Mouse (Mus musculus) limb, embryonic 11.5 days (tissue): ENCODE results near the gene Hoxa10. TPM values are rescaled to one million over a fixed set of nuclear protein-coding genes. Genes with fewer than 3 reads are reported as not detected.

Source experiments
- ATAC-seq: fragments of 200-750 bp; cut with Nextera tagmentation; 2 replicates; pipeline ENCODE4 v1.8.0; 2017; ENCODE audit warnings: low read depth; ENCODE audit not compliant: insufficient number of reproducible peaks, low FRiP score, low TSS enrichment
- DNase-seq: peaks from one replicate; pipeline ENCODE4 v3.0.0-alpha.2; 2015; ENCODE audit warnings: low spot score
- H3K27ac ChIP-seq: fragments of 300-500 bp; sonication (generic); replicated peaks from 2 replicates; pipeline ENCODE4 v1.5.1; 2014; ENCODE audit warnings: low read depth, mild to moderate bottlenecking, low read length
- H3K27me3 ChIP-seq: fragments of 300-500 bp; sonication (generic); 2 replicates; pipeline ENCODE4 v1.6.1; 2014; ENCODE audit warnings: mild to moderate bottlenecking, low read length, mixed read lengths; ENCODE audit not compliant: control insufficient read depth, insufficient read depth
- H3K36me3 ChIP-seq: fragments of 300-500 bp; sonication (generic); 2 replicates; pipeline ENCODE4 v1.6.1; 2014; ENCODE audit warnings: mild to moderate bottlenecking, low read length, moderate library complexity, mixed read lengths; ENCODE audit not compliant: control insufficient read depth, insufficient read depth
- H3K4me1 ChIP-seq: fragments of 300-500 bp; sonication (generic); 2 replicates; pipeline ENCODE4 v1.6.1; 2014; ENCODE audit warnings: low read length, mixed read lengths; ENCODE audit not compliant: control insufficient read depth, insufficient read depth
- H3K4me2 ChIP-seq: fragments of 300-500 bp; sonication (generic); 2 replicates; pipeline ENCODE4 v1.6.1; 2014; ENCODE audit warnings: low read depth, mild to moderate bottlenecking, moderate library complexity; ENCODE audit not compliant: severe bottlenecking
- H3K4me3 ChIP-seq: fragments of 300-500 bp; sonication (generic); 2 replicates; pipeline ENCODE4 v1.5.1; 2014; ENCODE audit warnings: low read depth, low read length
- H3K9ac ChIP-seq: fragments of 300-500 bp; sonication (generic); 2 replicates; pipeline ENCODE4 v1.6.1; 2014; ENCODE audit warnings: mild to moderate bottlenecking, low read length
- H3K9me3 ChIP-seq: fragments of 300-500 bp; sonication (generic); 2 replicates; pipeline ENCODE4 v1.6.1; 2016; ENCODE audit warnings: low read length; ENCODE audit not compliant: control insufficient read depth
- WGBS: fragments of 180-500 bp; shearing (Covaris S2); extraction: QIAGEN DNeasy Blood & Tissue Kit; methylation state at CpG from one replicate; pipeline ENCODE4 v1.1.7; 2014; 5-methylcytosine and 5-hydroxymethylcytosine counted together
- microRNA counts: library from miRNA; unstranded; fragments of <30 nt; microRNA quantifications from one replicate; lab custom pipeline; 2016
- microRNA-seq: library from miRNA; unstranded; fragments of <30 nt; microRNA quantifications from one replicate; pipeline ENCODE4, GENCODE M21; 2016
- polyA plus RNA-seq: library from polyadenylated mRNA; unstranded; fragments of >200 nt; fragmentation: Nextera tagmentation; extraction: Ambion mirVana; gene quantifications from 2 replicates; pipeline ENCODE4 v1.2.1, GENCODE M21; 2014

Gene Hoxa10
- polyA plus RNA-seq, 1 experiment from 2014 or later, result 278 TPM

DNA sequence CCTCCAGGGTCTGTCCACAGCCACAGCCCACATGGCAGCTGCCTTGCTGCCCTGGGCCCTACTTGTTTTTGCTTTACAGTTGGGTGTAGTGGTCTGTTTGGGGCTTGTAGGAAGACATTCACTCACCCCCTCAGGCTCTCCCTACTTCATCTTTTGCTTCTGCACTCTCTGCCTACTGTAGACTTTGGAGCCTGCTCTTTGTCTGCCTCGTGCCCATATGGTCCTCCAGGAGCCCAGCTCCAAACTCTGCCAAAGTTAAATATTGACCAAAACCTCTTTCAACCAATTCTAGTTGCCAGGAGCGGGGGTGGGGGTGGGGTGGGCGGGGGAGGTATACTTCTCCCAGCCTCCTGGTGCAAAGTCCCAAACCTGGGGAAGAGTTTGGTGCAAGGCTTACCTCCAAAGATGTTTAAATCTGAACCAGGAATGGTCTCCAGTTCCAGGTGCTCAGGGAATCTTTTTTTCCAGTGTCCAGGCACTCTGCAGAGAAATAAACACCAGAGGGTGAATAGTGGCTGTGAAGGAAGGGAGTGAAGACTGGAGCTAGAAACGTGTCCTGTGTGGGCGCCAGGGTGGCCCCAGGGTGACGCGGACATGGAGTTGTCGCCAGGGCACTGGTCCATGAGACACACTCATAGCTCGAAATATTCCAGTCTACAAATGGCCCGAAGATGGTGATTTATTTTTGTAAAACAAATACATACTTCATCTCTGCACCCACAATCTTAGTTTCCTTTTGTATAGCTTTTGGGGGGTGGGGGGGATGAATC is 57.2 kb downstream of the Hoxa10 start:
- 0 out of 2 replicates have a peak overlapping the region, but pooled peaks have one; percentile 4 for H3K4me2 ChIP-seq
- no peak overlapping the region for H3K4me3 ChIP-seq
- no peak overlapping the region for H3K9ac ChIP-seq
- no peaks in the 10 kb centered on the region for H3K9me3 ChIP-seq
- H3K27me3 ChIP-seq, result peaks cover 15% of the 10 kb centered on the region
- peaks cover 65% of the 10 kb centered on the region for H3K4me1 ChIP-seq
- H3K27ac ChIP-seq, result peak overlapping the region; percentile 69
- 18% methylated on average over 10 of the region's 10 CpGs for WGBS
- no peaks in the 10 kb centered on the region for H3K36me3 ChIP-seq
- DNase-seq, result no peak
- no peak for ATAC-seq

DNA sequence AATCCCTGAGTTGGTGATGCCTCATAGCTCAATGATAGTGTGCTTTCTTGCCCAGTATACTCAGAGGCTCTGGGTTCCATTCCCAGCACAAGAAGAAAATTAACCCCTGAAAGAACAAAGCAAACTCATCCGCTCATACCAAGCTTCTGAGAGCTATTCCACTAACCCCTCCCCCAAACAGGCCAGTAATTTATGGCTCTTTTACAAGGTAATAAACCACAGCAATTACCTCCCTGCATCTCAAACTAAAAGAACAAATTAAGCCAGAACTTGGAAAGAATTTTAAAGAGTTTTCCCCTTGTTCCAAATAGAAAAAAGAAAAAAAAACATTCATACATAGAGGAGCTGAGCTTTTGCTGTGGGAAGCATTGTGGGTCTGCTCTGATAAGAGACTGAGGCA is 57.9 kb downstream of the Hoxa10 start:
- H3K4me2 ChIP-seq, result no peak overlapping the region
- DNase-seq (no peak), ATAC-seq (no peak)
- peaks cover 15% of the 10 kb centered on the region for H3K27me3 ChIP-seq
- peaks cover 68% of the 10 kb centered on the region for H3K4me1 ChIP-seq
- no peak overlapping the region for H3K9ac ChIP-seq
- no peaks in the 10 kb centered on the region for H3K9me3 ChIP-seq
- H3K36me3 ChIP-seq, result no peaks in the 10 kb centered on the region
- peak overlapping the region; percentile 69; the same call in 1 of the 2 replicates for H3K27ac ChIP-seq
- H3K4me3 ChIP-seq, result no peak overlapping the region
- WGBS, result 15% methylated on average over 1 of the region's 1 CpGs

DNA sequence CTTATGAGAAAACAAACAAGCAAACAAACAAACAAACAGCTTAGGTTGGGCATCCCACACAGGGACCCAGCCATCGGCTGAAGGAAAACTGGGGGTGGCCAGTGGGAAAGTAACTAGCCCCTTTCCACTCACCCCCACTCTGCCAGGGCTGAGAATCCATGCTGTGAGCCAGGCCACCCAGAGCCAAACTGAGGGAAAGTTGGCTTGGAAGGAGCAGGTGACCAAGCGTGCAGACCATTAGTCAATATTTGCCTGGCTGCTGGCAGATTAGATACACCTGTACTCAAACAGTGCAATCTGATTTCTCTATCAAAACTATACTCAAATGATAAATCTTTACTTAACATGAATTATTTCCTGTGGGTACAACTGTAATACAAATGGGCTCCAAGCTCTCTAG is 58.6 kb downstream of the Hoxa10 start:
- Histone ChIP-seq H3K36me3 (no peaks in the 10 kb centered on the region), H3K27me3 (peaks cover 14% of the 10 kb centered on the region), H3K27ac (no peak overlapping the region), H3K9ac (no peak overlapping the region), H3K4me1 (peaks cover 73% of the 10 kb centered on the region), H3K4me2 (no peak overlapping the region), H3K9me3 (no peaks in the 10 kb centered on the region), H3K4me3 (no peak overlapping the region)
- WGBS, result 23% methylated on average over 2 of the region's 2 CpGs
- no peak for DNase-seq
- ATAC-seq, result no peak

MicroRNA genes within 50 kb of the gene (microRNA counts, 519-probe panel; counts per million panel counts)
- 6,526 counts per million, percentile 96 among the panel's probes with 10 or more counts for microRNA mmu-miR-196b (lab: Ali Mortazavi, UCI)

Small RNA genes within 50 kb of the gene (microRNA-seq; reads per million reads assigned to microRNA genes)
- gene Mir196b, result 72,279 reads per million, percentile 99 among the genes with 10 or more reads in this experiment

Other genes starting within 250 kb of the Hoxa10 start
- gene Skap2, start 228.3 kb downstream of the Hoxa10 start, polyA plus RNA-seq, result 15.3 and 20.3 TPM in 2 replicates
- 0.99 and 1.1 TPM in 2 replicates for gene Hoxa1, start 82.5 kb downstream of the Hoxa10 start, polyA plus RNA-seq
- gene Hoxa2, start 76.0 kb downstream of the Hoxa10 start, polyA plus RNA-seq, result 2.8 and 3.0 TPM in 2 replicates
- gene 5730596B20Rik, start 63.4 kb downstream of the Hoxa10 start, polyA plus RNA-seq, result 0.99 and 1.4 TPM in 2 replicates
- gene Hoxa4, start 49.1 kb downstream of the Hoxa10 start, polyA plus RNA-seq, result 1.0 and 1.3 TPM in 2 replicates
- 11.0 and 11.3 TPM in 2 replicates for gene Hoxa5, start 36.3 kb downstream of the Hoxa10 start, polyA plus RNA-seq
- gene Hoxa6, start 32.1 kb downstream of the Hoxa10 start, polyA plus RNA-seq, result 3.5 and 4.6 TPM in 2 replicates
- gene Hoxa3, start 27.5 kb downstream of the Hoxa10 start, polyA plus RNA-seq, result 5.6 and 6.2 TPM in 2 replicates
- 1.1 and 1.3 TPM in 2 replicates for gene Gm28308, start 27.5 kb downstream of the Hoxa10 start, polyA plus RNA-seq
- gene Hoxa7, start 19.0 kb downstream of the Hoxa10 start, polyA plus RNA-seq, result 14.7 and 16.2 TPM in 2 replicates
- 86.7 and 90.5 TPM in 2 replicates for gene Hoxa9, start 9.8 kb downstream of the Hoxa10 start, polyA plus RNA-seq
- 66.3 and 78.0 TPM in 2 replicates for gene Hoxa11, start 5.0 kb upstream of the Hoxa10 start, polyA plus RNA-seq
- gene Hoxa13, start 20.0 kb upstream of the Hoxa10 start, polyA plus RNA-seq, result 25.1 and 29.7 TPM in 2 replicates
- gene Evx1, start 72.6 kb upstream of the Hoxa10 start, polyA plus RNA-seq, result 3.8 and 5.1 TPM in 2 replicates